Mouse (Mus musculus) brain, embryonic 14.5 days (tissue): ENCODE data around the gene Dst.

Experiments
- CTCF ChIP-seq: fragments of 200-500 bp; IDR thresholded peaks from 2 replicates; pipeline ENCODE4 v1.5.1; 2012; ENCODE audit warnings: inconsistent platforms, mild to moderate bottlenecking, moderate library complexity, borderline replicate concordance; ENCODE audit not compliant: insufficient read depth, insufficient read length; ENCODE audit errors: extremely low read depth
- POLR2A ChIP-seq: fragments of 200-500 bp; IDR thresholded peaks from 2 replicates; pipeline ENCODE4 v1.6.1; 2012; ENCODE audit warnings: mild to moderate bottlenecking, inconsistent platforms, borderline replicate concordance; ENCODE audit not compliant: poor library complexity, insufficient read depth, insufficient read length, severe bottlenecking; ENCODE audit errors: extremely low read depth

GRCm38 (mm10) chr1:33907421-33908190, 419 bp upstream of the Dst start, which contains the start of gene Bend6:
- TF ChIP-seq POLR2A: 0 out of 2 replicates have a peak, but pooled peaks have one; percentile 5
- TF ChIP-seq CTCF: peak; percentile 45; the same call in 1 of the 2 replicates
